Mouse (Mus musculus) liver, embryonic 14.5 days (tissue): ENCODE data around the gene Gpn1.
A peak's percentile ranks its signal among the peaks of the same experiment; 100 is the strongest.

ENCODE experiments used
- CTCF ChIP-seq: IDR thresholded peaks from 2 replicates; pipeline ENCODE4 v1.5.1; 2016; ENCODE audit warnings: antibody characterized with exemption, low read depth, control low read depth
- EP300 ChIP-seq: IDR thresholded peaks from 2 replicates; pipeline ENCODE4 v1.6.1; 2016; ENCODE audit warnings: antibody characterized with exemption, low read depth

DNA sequence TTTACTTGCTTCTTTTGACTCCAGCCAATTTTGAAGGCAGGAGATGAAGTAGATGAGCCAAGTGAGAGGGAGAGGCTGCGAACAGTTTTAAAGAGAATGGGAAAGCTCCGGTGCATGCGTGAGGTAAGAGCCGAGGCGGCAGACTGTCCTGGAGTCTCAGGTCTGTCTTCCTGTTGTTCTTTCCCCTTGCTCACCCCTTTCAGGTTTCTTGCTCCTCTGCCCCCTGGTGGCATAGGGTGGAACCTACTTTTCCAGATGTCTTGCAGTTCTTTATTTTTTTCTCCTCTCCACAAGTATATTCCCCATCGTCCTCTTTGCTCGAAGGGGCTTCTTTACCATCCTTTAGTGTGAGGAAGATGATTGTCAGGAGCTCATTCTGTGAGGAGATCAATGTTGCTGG, 24.2 kb upstream of the Gpn1 start:
- TF ChIP-seq CTCF (peak; percentile 71), EP300 (no peak)
